Mouse (Mus musculus) liver, postnatal 0 days (tissue): Measurements from ENCODE around the gene Plgrkt.

Source experiments
- CTCF ChIP-seq: sonication (generic); IDR thresholded peaks from 2 replicates; pipeline ENCODE4 v1.5.1; 2016; ENCODE audit warnings: antibody characterized with exemption, low read depth
- EP300 ChIP-seq: IDR thresholded peaks from 2 replicates; pipeline ENCODE4 v1.6.1; 2016; ENCODE audit warnings: antibody characterized with exemption, low read depth, mild to moderate bottlenecking

- TF ChIP-seq CTCF (no peak), EP300 (no peak)
Measured at GRCm38 (mm10) chr19:29361468-29362130, 5.6 kb downstream of the Plgrkt start.
